Mouse (Mus musculus) thymus, postnatal 14 days (tissue): ENCODE measurements around the gene Rps6ka5.

ENCODE experiments used
- DNase-seq: peaks from one replicate; pipeline ENCODE4 v3.0.0; 2021

Gene Rps6ka5

GRCm38 (mm10) chr12:100641936-100642335 is 84.8 kb downstream of the Rps6ka5 start:
- DNase-seq, result no peak

- DNase-seq, result no peak
Observed at GRCm38 (mm10) chr12:100640726-100641125, 86.1 kb downstream of the Rps6ka5 start.

GRCm38 (mm10) chr12:100639680-100640079 is 87.1 kb downstream of the Rps6ka5 start:
- DNase-seq, result peak; percentile 63

- no peak for DNase-seq
Observed at GRCm38 (mm10) chr12:100637886-100638285, 88.9 kb downstream of the Rps6ka5 start.

- DNase-seq, result no peak
Observed at GRCm38 (mm10) chr12:100636733-100637132, 90.0 kb downstream of the Rps6ka5 start.

- DNase-seq, result no peak
Observed at GRCm38 (mm10) chr12:100636299-100636633, 90.5 kb downstream of the Rps6ka5 start.

- DNase-seq, result no peak
Observed at GRCm38 (mm10) chr12:100635601-100636298, 91.0 kb downstream of the Rps6ka5 start.

- no peak for DNase-seq
Observed at GRCm38 (mm10) chr12:100633231-100633630, 93.6 kb downstream of the Rps6ka5 start.

- DNase-seq, result no peak
Observed at GRCm38 (mm10) chr12:100631286-100631685, 95.5 kb downstream of the Rps6ka5 start.

GRCm38 (mm10) chr12:100629126-100629920 is 97.5 kb downstream of the Rps6ka5 start:
- DNase-seq, result no peak

- no peak for DNase-seq
Observed at GRCm38 (mm10) chr12:100626991-100627677, 99.6 kb downstream of the Rps6ka5 start.

GRCm38 (mm10) chr12:100626273-100626990 is 100.4 kb downstream of the Rps6ka5 start:
- DNase-seq, result no peak

- no peak for DNase-seq
Observed at GRCm38 (mm10) chr12:100624854-100625447, 101.8 kb downstream of the Rps6ka5 start.

- no peak for DNase-seq
Observed at GRCm38 (mm10) chr12:100615251-100615650, 111.5 kb downstream of the Rps6ka5 start.

- no peak for DNase-seq
Observed at GRCm38 (mm10) chr12:100613878-100614277, 112.9 kb downstream of the Rps6ka5 start.

- no peak for DNase-seq
Observed at GRCm38 (mm10) chr12:100613192-100613700, 113.5 kb downstream of the Rps6ka5 start.

- DNase-seq, result no peak
Observed at GRCm38 (mm10) chr12:100609766-100610165, 117.0 kb downstream of the Rps6ka5 start.

- no peak for DNase-seq
Observed at GRCm38 (mm10) chr12:100609064-100609463, 117.7 kb downstream of the Rps6ka5 start.

GRCm38 (mm10) chr12:100606733-100607132 is 120.0 kb downstream of the Rps6ka5 start:
- DNase-seq, result peak; percentile 41

GRCm38 (mm10) chr12:100605596-100605995 is 121.2 kb downstream of the Rps6ka5 start:
- DNase-seq, result no peak

GRCm38 (mm10) chr12:100604540-100604939 is 122.2 kb downstream of the Rps6ka5 start:
- peak; percentile 42 for DNase-seq

- no peak for DNase-seq
Observed at GRCm38 (mm10) chr12:100594700-100595099, 132.1 kb downstream of the Rps6ka5 start.
